Mouse (Mus musculus) ES-E14 (cell line): Measurements from ENCODE around the gene Aif1. TPM values are rescaled to one million over a fixed set of nuclear protein-coding genes. Genes with fewer than 3 reads are reported as not detected.

Experiments
- DNase-seq: peaks from one replicate; pipeline ENCODE4 v3.0.0-alpha.2; 2013; ENCODE audit warnings: low read depth, low spot score
- H3K27ac ChIP-seq: 2 replicates; pipeline ENCODE4 v1.5.1; 2012; ENCODE audit warnings: low read depth, mild to moderate bottlenecking, low read length, moderate library complexity, mixed read lengths; ENCODE audit not compliant: poor library complexity, insufficient read depth, severe bottlenecking
- H3K36me3 ChIP-seq: 2 replicates; pipeline ENCODE4 v1.6.1; 2012; ENCODE audit warnings: mild to moderate bottlenecking, low read length, moderate library complexity, mixed read lengths; ENCODE audit not compliant: control insufficient read depth, poor library complexity, insufficient read depth, severe bottlenecking
- H3K4me1 ChIP-seq, 2 experiments: fragments of 150-350 bp in 1 of 2; sonication (generic) in 1 of 2; 2 replicates each; pipeline ENCODE4 v1.6.1; 2012; ENCODE audit warnings: low read length in 2 of 2, mild to moderate bottlenecking in 1 of 2, mixed read lengths in 1 of 2; ENCODE audit not compliant: control insufficient read depth in 2 of 2, insufficient read depth in 2 of 2, poor library complexity in 1 of 2
- H3K4me3 ChIP-seq, 2 experiments: fragments of 150-350 bp in 1 of 2; sonication (generic) in 1 of 2; 2 replicates each; pipeline ENCODE4 v1.5.1; 2012; ENCODE audit warnings: low read length in 2 of 2, low read depth in 1 of 2, mild to moderate bottlenecking in 1 of 2, mixed read lengths in 1 of 2; ENCODE audit not compliant: insufficient read depth in 1 of 2, poor library complexity in 1 of 2, severe bottlenecking in 1 of 2
- H3K9ac ChIP-seq: 2 replicates; pipeline ENCODE4 v1.6.1; 2012; ENCODE audit warnings: low read depth, mild to moderate bottlenecking, low read length, mixed read lengths; ENCODE audit not compliant: poor library complexity, insufficient read depth, severe bottlenecking
- H3K9me3 ChIP-seq: fragments of 150-350 bp; sonication (generic); 2 replicates; pipeline ENCODE4 v1.6.1; 2012; ENCODE audit warnings: low read depth, mild to moderate bottlenecking, low read length; ENCODE audit not compliant: control insufficient read depth, insufficient read depth
- CHD2 ChIP-seq: IDR thresholded peaks from 2 replicates; pipeline ENCODE4 v1.6.1; 2014; ENCODE audit warnings: mild to moderate bottlenecking, low read depth, low read length, inconsistent platforms
- HCFC1 ChIP-seq: IDR thresholded peaks from 2 replicates; pipeline ENCODE4 v1.6.1; 2012; ENCODE audit warnings: low read length, inconsistent platforms, borderline replicate concordance; ENCODE audit not compliant: insufficient read depth
- MAFK ChIP-seq: IDR thresholded peaks from 2 replicates; pipeline ENCODE4 v1.6.1; 2014; ENCODE audit warnings: mild to moderate bottlenecking, low read depth, low read length, inconsistent platforms; ENCODE audit not compliant: insufficient read depth
- ZC3H11A ChIP-seq: IDR thresholded peaks from 2 replicates; pipeline ENCODE4 v1.6.1; 2012; ENCODE audit warnings: low read depth, mild to moderate bottlenecking, inconsistent platforms, low read length, borderline replicate concordance
- ZNF384 ChIP-seq: IDR thresholded peaks from 2 replicates; pipeline ENCODE4 v1.6.1; 2012; ENCODE audit warnings: low read depth, low read length, inconsistent platforms
- in situ Hi-C, 2 experiments: fragments of 600-800 bp; cut with MboI; formaldehyde crosslinking; loops; one replicate each; pipeline ENCODE4 v1.15.1; 2025; ENCODE audit warnings: low sequenced_read_pairs in 2 of 2, inconsistent platforms in 1 of 2; ENCODE audit not compliant: unreplicated experiment in 2 of 2
- total RNA-seq: library from RNA; depleted of rRNA; stranded (reverse); fragments of 300-350 nt; gene quantifications from 2 replicates; pipeline ENCODE4 v1.2.3, GENCODE M21; 2012; rRNA removed

The Aif1 gene
- not detected in 2 replicates for total RNA-seq

DNA sequence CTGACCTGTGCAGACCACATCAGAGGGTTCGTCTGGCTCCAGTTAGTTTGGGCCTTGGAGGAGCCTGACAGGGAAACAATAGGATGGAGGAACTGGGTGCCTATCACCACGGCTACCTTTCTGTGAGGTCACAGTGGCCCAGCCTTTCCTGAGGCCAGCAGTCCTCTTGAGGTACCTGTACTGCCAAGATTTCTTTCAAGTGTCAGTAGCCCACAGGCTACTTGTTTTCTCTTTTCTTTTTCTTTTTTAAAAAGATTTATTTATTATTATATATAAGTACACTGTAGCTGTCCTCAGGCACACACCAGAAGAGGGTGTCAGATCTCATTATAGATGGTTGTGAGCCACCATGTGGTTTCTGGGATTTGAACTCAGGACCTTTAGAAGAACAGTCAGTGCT, at the start of gene Aif1:
Aif1 (minus strand) TSS at position 101 of the 400 bp plus-strand sequence.
- H3K9ac ChIP-seq: no peak within 1 kb of the TSS
- H3K4me1 ChIP-seq: no peaks in the 10 kb centered on the region
- in situ Hi-C loops: no loop called here
- H3K9me3 ChIP-seq: no peaks in the 10 kb centered on the region
- no peak within 1 kb of the TSS for H3K27ac ChIP-seq
- TF ChIP-seq ZC3H11A: no peak
- no peak for TF ChIP-seq MAFK
- H3K4me3 ChIP-seq: no peak within 1 kb of the TSS
- H3K36me3 ChIP-seq: no peaks in the 10 kb centered on the region
- no peak for DNase-seq

DNA sequence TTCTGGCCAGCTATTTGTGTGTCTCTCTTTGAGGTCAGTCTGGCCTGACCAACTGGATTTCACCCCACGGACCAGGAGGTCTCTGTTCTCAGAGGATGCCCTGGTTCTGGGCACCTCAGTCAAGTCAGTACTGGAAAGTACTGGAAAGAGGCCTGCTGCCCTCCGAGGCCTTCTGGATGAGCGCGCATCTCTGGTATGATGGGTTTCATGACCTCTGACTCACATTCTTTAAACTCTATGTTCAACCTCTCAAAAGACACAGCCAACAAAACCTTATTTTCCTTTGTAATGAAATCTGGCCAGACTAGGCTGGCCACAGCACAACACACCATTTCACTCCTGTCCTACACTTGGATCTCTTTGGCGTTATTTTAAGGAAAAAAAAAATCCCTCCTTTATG, 49.6 kb upstream of the Aif1 start:
- TF ChIP-seq HCFC1: no peak
- TF ChIP-seq ZNF384: no peak
- no peak for TF ChIP-seq MAFK
- no peak for TF ChIP-seq ZC3H11A
- TF ChIP-seq CHD2: no peak
- no peak overlapping the region for H3K4me3 ChIP-seq
- no peak overlapping the region for H3K27ac ChIP-seq
- H3K36me3 ChIP-seq: peaks cover 14% of the 10 kb centered on the region
- no peak for DNase-seq
- in situ Hi-C loops: no loop called here
- H3K4me1 ChIP-seq: peaks cover 0 to 3% of the 10 kb centered on the region in 2 experiments; a peak in 1 of 4 replicates
- no peaks in the 10 kb centered on the region for H3K9me3 ChIP-seq
- no peak overlapping the region for H3K9ac ChIP-seq

DNA sequence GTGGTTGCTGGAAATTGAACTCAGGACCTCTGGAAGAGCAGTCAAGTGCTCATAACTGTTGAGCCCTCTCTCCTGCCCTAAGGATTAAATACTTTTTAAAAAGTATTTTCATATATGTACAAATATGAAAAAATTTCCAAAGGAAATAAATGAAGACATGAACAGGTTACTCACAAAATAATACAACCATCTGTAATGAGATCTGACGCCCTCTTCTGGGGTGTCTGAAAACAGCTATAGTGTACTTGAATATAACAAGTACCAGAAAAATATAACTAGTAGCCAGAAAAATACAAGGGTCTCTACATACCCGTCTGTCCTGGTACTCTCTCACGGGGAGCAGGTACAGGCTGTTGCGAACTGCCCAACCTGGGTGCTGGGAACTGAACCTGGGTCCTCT, 48.8 kb upstream of the Aif1 start:
- Histone ChIP-seq H3K27ac (no peak overlapping the region), H3K4me3 (no peak overlapping the region), H3K4me1 (peaks cover 0 to 6% of the 10 kb centered on the region in 2 experiments; a peak in 1 of 4 replicates), H3K9me3 (no peaks in the 10 kb centered on the region), H3K36me3 (peaks cover 9% of the 10 kb centered on the region), H3K9ac (no peak overlapping the region)
- TF ChIP-seq CHD2: no peak
- no peak for TF ChIP-seq MAFK
- no peak for TF ChIP-seq ZNF384
- no peak for TF ChIP-seq HCFC1
- TF ChIP-seq ZC3H11A: no peak
- DNase-seq: no peak
- in situ Hi-C loops: no loop called here

DNA sequence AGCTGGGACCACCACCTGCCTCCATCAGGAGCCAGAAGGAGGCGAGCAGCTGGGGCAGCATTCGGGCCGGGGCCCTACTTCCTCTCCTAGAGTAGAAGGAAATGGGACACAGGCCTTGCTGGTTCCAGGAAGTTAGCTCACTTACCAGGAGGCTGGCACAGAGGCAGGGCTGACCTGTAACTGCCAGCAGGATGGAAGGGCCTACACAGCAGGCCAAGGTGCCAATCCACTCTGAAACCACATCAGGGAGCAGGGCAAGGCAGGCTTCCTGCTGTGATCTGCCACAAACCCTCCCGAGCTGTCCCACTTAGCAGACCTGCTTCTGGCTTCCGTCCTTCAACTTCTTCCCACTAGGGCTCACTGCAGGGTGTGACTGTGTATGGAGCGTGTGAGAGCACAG, 46.4 kb upstream of the Aif1 start:
- in situ Hi-C loops: no loop called here
- no peak overlapping the region for H3K9ac ChIP-seq
- no peak for DNase-seq
- no peaks in the 10 kb centered on the region for H3K9me3 ChIP-seq
- H3K4me3 ChIP-seq: no peak overlapping the region
- 0 out of 2 replicates have a peak, but pooled peaks cover 2% of the 10 kb centered on the region for H3K36me3 ChIP-seq
- peaks cover 3 to 10% of the 10 kb centered on the region in 2 experiments; a peak in 2 of 4 replicates for H3K4me1 ChIP-seq
- H3K27ac ChIP-seq: no peak overlapping the region
- TF ChIP-seq HCFC1 (no peak), ZNF384 (no peak), ZC3H11A (no peak), MAFK (no peak), CHD2 (no peak)
